Mouse (Mus musculus) liver, embryonic 14.5 days (tissue): ENCODE results near the gene Col18a1. TPM values are rescaled to one million over a fixed set of nuclear protein-coding genes. Genes with fewer than 3 reads are reported as not detected.

ENCODE experiments used
- ATAC-seq: fragments of 200-750 bp; cut with Nextera tagmentation; 2 replicates; pipeline ENCODE4 v1.8.0; 2017; ENCODE audit warnings: moderate number of reproducible peaks, mild to moderate bottlenecking, moderate library complexity; ENCODE audit not compliant: insufficient read depth
- DNase-seq, 3 experiments: peaks; one replicate each; pipeline ENCODE4 v3.0.0-alpha.2; 2012 to 2013; ENCODE audit warnings: low read depth in 3 of 3, low spot score in 3 of 3
- H3K27ac ChIP-seq: fragments of 300-500 bp; sonication (generic); 2 replicates; pipeline ENCODE4 v1.5.1; 2014; ENCODE audit warnings: moderate library complexity, mild to moderate bottlenecking, control low read depth, inconsistent platforms
- H3K27me3 ChIP-seq: fragments of 300-500 bp; sonication (generic); 2 replicates; pipeline ENCODE4 v1.6.1; 2014; ENCODE audit warnings: mild to moderate bottlenecking, low read length, moderate library complexity; ENCODE audit not compliant: control insufficient read depth, insufficient read depth
- H3K36me3 ChIP-seq: fragments of 300-500 bp; sonication (generic); replicated peaks from 2 replicates; pipeline ENCODE4 v1.6.1; 2014; ENCODE audit warnings: low read depth; ENCODE audit not compliant: control insufficient read depth, insufficient read depth
- H3K4me1 ChIP-seq, 2 experiments: fragments of 200-500 bp in 1 of 2; fragments of 300-500 bp in 1 of 2; sonication (generic) in 1 of 2; replicated peaks; 2 replicates each; pipeline ENCODE4 v1.6.1; 2012 to 2014; ENCODE audit warnings: antibody characterized with exemption in 1 of 2, inconsistent platforms in 1 of 2, low read length in 1 of 2; ENCODE audit not compliant: control insufficient read depth in 2 of 2, insufficient read depth in 2 of 2
- H3K4me2 ChIP-seq: fragments of 300-500 bp; sonication (generic); 2 replicates; pipeline ENCODE4 v1.6.1; 2014; ENCODE audit warnings: low read depth, mild to moderate bottlenecking, control low read depth, moderate library complexity
- H3K4me3 ChIP-seq, 2 experiments: fragments of 200-500 bp in 1 of 2; fragments of 300-500 bp in 1 of 2; sonication (generic) in 1 of 2; 2 replicates each; pipeline ENCODE4 v1.5.1; 2012 to 2014; ENCODE audit warnings: low read depth in 2 of 2, low read length in 2 of 2, mild to moderate bottlenecking in 2 of 2, control low read depth in 1 of 2, inconsistent platforms in 1 of 2, moderate library complexity in 1 of 2; ENCODE audit not compliant: insufficient read depth in 1 of 2
- H3K9ac ChIP-seq: fragments of 300-500 bp; sonication (generic); replicated peaks from 2 replicates; pipeline ENCODE4 v1.6.1; 2014; ENCODE audit warnings: mild to moderate bottlenecking, control low read depth, moderate library complexity
- H3K9me3 ChIP-seq: fragments of 300-500 bp; sonication (generic); 2 replicates; pipeline ENCODE4 v1.6.1; 2016; ENCODE audit warnings: low read length, mixed read lengths; ENCODE audit not compliant: control insufficient read depth
- CTCF ChIP-seq: IDR thresholded peaks from 2 replicates; pipeline ENCODE4 v1.5.1; 2016; ENCODE audit warnings: antibody characterized with exemption, low read depth, control low read depth
- EP300 ChIP-seq: IDR thresholded peaks from 2 replicates; pipeline ENCODE4 v1.6.1; 2016; ENCODE audit warnings: antibody characterized with exemption, low read depth
- WGBS: fragments of 180-500 bp; shearing (Covaris S2); extraction: QIAGEN DNeasy Blood & Tissue Kit; methylation state at CpG from one replicate; pipeline ENCODE4 v1.1.7; 2014; ENCODE audit not compliant: insufficient replicate concordance; 5-methylcytosine and 5-hydroxymethylcytosine counted together
- polyA plus RNA-seq, 2 experiments: library from polyadenylated mRNA; depleted of rRNA in 1 of 2; stranded (reverse) in 1 of 2; unstranded in 1 of 2; fragments of >200 nt; fragmentation: Nextera tagmentation in 1 of 2; extraction: Ambion mirVana in 1 of 2; gene quantifications; 2 replicates each; pipeline versions ENCODE4 v1.2.1 to v1.2.3; 2012 to 2014

Col18a1 gene
- polyA plus RNA-seq, 2 experiments, result 24.6 to 31.4 TPM

GRCm38 (mm10) chr10:77031768-77032375, 134.5 kb downstream of the Col18a1 start, which contains the start of gene Slc19a1:
TSS of gene Slc19a1 (plus strand) at chr10:77032241.
- DNase-seq (no peak), ATAC-seq (no peak)
- peaks cover 5 to 16% of the 10 kb centered on the region in 2 experiments for H3K4me1 ChIP-seq
- H3K9ac ChIP-seq, result peak within 1 kb of the TSS; percentile 14
- no peaks in the 10 kb centered on the region for H3K9me3 ChIP-seq
- H3K4me2 ChIP-seq, result peak within 1 kb of the TSS; percentile 73
- peak within 1 kb of the TSS; percentile 46 to 84 for H3K4me3 ChIP-seq
- no peak within 1 kb of the TSS for H3K27ac ChIP-seq
- no peaks in the 10 kb centered on the region for H3K27me3 ChIP-seq
- 59% methylated on average over 13 of the region's 13 CpGs for WGBS
- TF ChIP-seq CTCF (no peak), EP300 (no peak)
- H3K36me3 ChIP-seq, result no peaks in the 10 kb centered on the region

GRCm38 (mm10) chr10:77030666-77031065, 135.7 kb downstream of the Col18a1 start:
- Histone ChIP-seq H3K27me3 (no peaks in the 10 kb centered on the region), H3K9me3 (no peaks in the 10 kb centered on the region), H3K4me3 (no peak overlapping the region), H3K27ac (no peak overlapping the region), H3K4me2 (no peak overlapping the region), H3K4me1 (peaks cover 5 to 16% of the 10 kb centered on the region in 2 experiments), H3K9ac (no peak overlapping the region), H3K36me3 (no peaks in the 10 kb centered on the region)
- DNase-seq (no peak), ATAC-seq (no peak)
- no peak for TF ChIP-seq CTCF
- no peak for TF ChIP-seq EP300
- 76% methylated on average over 5 of the region's 5 CpGs for WGBS

GRCm38 (mm10) chr10:77029761-77030160, 136.6 kb downstream of the Col18a1 start:
- no peak overlapping the region for H3K4me3 ChIP-seq
- no peak overlapping the region for H3K4me2 ChIP-seq
- H3K36me3 ChIP-seq, result no peaks in the 10 kb centered on the region
- TF ChIP-seq CTCF (no peak), EP300 (no peak)
- DNase-seq (no peak), ATAC-seq (no peak)
- WGBS, result 56% methylated on average over 4 of the region's 4 CpGs
- H3K9me3 ChIP-seq, result no peaks in the 10 kb centered on the region
- no peaks in the 10 kb centered on the region for H3K27me3 ChIP-seq
- H3K27ac ChIP-seq, result no peak overlapping the region
- no peak overlapping the region for H3K9ac ChIP-seq
- peaks cover 5 to 11% of the 10 kb centered on the region in 2 experiments for H3K4me1 ChIP-seq

GRCm38 (mm10) chr10:77028782-77029296, 137.5 kb downstream of the Col18a1 start:
- Histone ChIP-seq H3K36me3 (no peaks in the 10 kb centered on the region), H3K9me3 (no peaks in the 10 kb centered on the region), H3K4me3 (no peak overlapping the region), H3K9ac (no peak overlapping the region), H3K27ac (no peak overlapping the region), H3K27me3 (no peaks in the 10 kb centered on the region), H3K4me1 (peaks cover 2 to 7% of the 10 kb centered on the region in 2 experiments), H3K4me2 (no peak overlapping the region)
- 60% methylated on average over 6 of the region's 6 CpGs for WGBS
- DNase-seq (no peak), ATAC-seq (no peak)
- TF ChIP-seq CTCF, result no peak
- no peak for TF ChIP-seq EP300

GRCm38 (mm10) chr10:77026944-77027343, 139.4 kb downstream of the Col18a1 start:
- Histone ChIP-seq H3K4me2 (no peak overlapping the region), H3K27ac (no peak overlapping the region), H3K9ac (no peak overlapping the region), H3K27me3 (no peaks in the 10 kb centered on the region), H3K4me3 (no peak overlapping the region), H3K36me3 (no peaks in the 10 kb centered on the region), H3K4me1 (peaks cover 0 to 4% of the 10 kb centered on the region in 2 experiments; a peak in 1 of 4 replicates), H3K9me3 (no peaks in the 10 kb centered on the region)
- 45% methylated on average over 3 of the region's 3 CpGs for WGBS
- ATAC-seq (no peak), DNase-seq (no peak)
- no peak for TF ChIP-seq EP300
- no peak for TF ChIP-seq CTCF
